Mouse (Mus musculus) adrenal gland, postnatal 36 days (tissue): ENCODE measurements around the gene D6Ertd527e. TPM values are rescaled to one million over a fixed set of nuclear protein-coding genes. Genes with fewer than 3 reads are reported as not detected.

Source experiments
- DNase-seq, 2 experiments: peaks; one replicate each; pipeline ENCODE4 v3.0.0; 2021; ENCODE audit warnings: mixed read lengths in 1 of 2
- total RNA-seq, 2 experiments: library from RNA; stranded (reverse); gene quantifications; 2 replicates each; pipeline ENCODE4 v1.2.3; 2021

D6Ertd527e gene
- total RNA-seq, 2 experiments from 2014 or later: not detected

DNA sequence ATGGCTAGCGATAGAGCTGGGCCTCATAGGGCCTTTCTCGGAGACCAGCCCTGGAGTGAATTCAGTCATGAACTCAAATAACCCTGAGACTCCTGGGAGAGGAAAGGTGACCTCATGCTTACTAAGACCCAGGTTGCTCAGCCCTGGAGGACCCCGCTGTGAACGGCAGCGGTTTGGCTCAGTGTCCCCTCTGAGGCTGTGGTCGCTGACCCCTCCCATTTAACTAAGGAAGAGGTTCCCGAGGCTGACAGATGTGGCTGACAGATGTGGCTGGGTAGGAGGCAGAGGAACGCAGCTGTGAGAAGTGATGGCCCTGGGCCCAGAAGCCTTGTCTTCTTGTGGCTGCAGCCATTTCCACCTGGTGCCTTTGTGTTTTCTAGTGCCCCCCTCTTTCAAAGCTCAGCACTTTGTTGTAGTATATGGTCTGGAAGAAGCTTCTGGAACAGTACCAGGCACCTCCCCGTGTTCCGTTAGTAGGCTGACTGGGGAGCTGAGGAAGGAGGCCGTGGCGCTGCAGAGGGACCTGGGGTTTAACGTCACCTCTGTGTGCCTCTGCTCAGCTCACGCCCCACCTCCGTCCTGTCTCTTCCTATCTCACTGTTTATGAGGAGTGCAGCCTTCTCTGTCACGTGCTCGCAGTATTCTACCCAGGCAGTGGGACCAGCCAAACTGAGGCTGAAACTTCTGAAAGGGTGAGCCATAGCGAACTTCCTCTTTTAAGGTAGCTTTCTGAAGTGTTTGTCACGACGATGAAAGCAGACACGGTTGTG is 48.1 kb downstream of the D6Ertd527e start:
- DNase-seq: peak; percentile 16 to 42

DNA sequence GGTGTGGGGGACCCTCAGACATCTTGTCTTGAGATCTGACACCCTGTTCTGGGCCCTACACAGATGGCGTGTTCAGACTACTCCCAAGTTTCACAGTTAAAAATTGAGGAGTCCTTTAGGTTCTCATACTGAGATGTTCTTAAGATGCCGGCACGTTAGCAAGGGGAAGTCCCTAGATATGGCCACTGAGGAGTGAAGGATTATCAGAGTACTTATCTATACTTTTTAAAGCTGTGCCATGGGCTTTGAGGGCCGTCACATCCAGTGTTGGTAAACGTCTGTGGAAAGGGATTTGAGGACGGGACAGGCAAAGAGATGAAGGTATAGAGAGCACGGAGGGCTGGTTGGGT is 48.7 kb downstream of the D6Ertd527e start:
- DNase-seq: no peak

DNA sequence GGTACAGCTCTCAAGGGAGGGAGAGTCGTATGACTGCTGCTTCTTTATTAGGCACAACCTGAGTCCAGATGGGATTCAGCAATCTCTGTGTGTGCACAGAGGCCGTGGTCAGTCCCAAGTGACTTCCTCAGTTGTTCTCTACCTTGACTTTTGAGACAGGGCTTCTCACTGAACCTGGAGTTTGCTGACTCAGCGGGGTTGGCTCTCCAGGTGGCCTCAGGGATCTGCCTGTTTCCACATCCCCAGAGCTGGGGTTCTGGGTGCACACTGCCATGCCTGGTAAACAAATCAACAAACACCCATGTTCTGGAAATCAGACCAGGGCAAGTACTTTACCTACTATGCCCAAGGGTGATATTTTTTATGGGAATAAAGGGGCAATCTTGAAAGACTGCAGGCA is 49.3 kb downstream of the D6Ertd527e start:
- DNase-seq: no peak

DNA sequence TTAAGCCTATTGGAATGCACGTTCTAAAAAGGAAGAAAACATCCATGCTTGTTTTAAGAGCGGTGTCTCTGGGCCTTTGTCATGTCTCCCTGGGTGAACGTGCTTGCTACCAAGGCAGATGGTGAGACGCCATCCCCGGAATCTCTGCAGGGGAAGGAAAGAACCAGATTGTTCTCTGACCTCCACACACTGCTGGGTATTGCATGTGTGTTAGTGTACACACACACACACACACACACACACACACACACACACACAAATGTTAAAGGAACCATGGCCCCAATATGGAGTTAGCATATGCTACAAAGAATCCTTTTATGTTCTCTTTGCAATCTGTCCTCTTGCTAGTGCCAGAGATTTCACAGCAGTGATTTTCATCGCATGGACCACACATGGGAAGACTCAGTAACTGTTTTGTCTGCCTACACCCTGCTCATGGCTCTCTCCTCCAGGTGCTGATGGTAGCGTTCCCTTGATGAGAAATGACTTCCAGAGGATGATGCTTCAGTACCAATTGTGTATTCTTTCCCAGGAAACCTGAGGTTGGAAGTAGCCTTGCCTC is 53.6 kb downstream of the D6Ertd527e start:
- no peak for DNase-seq

DNA sequence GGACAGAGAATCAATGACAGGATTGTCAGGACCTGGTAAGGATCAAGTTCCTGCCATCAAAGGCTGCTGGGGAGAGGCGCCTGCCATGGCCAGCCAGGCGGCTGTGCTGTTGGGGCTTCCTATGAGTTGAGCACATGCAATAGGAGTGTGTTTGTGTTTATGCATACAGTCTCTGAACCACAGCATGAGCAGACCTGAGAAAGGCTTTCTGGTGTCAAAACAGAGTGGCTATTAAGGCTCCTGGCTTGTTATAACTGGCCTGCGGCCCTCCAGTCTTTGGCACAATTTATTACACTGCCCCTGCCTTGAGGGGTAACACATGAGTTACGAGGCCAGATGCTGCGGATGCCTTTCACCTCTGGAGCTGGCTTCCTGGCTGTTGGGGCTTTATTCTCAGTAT is 55.6 kb downstream of the D6Ertd527e start:
- no peak for DNase-seq

DNA sequence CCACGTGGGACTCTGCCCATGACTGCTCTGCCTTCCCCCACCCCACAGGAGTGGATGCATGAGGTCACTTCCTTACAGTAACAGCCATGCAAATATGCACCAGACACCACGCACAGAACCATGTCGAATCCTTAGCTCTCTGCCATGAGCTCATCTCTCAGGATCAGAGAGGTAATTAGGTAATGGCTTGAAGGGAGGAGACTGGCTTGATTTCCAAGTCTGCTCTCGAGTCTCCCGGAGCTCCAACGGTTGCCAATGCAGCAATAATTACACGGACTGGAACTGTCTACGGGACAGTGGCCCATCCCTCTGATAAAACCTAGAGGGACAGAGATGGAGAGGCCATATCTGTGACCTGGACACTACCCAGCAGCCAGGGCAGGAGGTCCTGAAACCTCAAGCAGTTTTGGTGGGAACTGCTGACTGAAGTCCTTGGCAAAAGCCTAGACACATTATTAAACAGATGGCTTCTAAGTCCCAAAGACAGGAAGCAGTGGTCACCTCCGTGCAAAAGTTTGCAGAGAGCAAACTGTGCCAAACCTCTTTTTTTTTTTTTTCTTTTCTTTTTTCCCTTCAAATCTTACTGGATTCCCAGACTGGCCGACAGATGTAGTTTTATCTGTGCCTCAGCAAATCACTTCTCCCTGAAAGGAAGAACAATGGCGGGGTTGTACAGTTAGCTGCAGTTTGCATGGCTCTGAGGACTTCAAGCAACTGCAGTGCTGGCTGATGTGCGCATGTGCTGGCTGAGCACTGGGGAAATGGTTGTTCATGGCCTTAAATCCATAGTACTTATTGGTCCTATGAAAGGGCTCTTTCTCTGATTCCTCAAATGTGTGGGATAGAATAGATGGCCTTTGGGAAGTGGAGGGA is 57.1 kb downstream of the D6Ertd527e start:
- DNase-seq: no peak

Other genes with a start within 250 kb of the D6Ertd527e start
- gene Nfu1, start 95.5 kb upstream of the D6Ertd527e start, total RNA-seq: 10 to 100 TPM; 71.5 to 80.4 TPM
- gene Gfpt1, start 61.9 kb upstream of the D6Ertd527e start, total RNA-seq: 10 to 100 TPM; 50.3 to 57.9 TPM
- gene Antxr1, start 231.1 kb downstream of the D6Ertd527e start, total RNA-seq: 10 to 100 TPM; 16.3 to 21.7 TPM
- gene Gkn1, start 246.2 kb downstream of the D6Ertd527e start, total RNA-seq: not detected